Mouse (Mus musculus) embryonic facial prominence, embryonic 13.5 days (tissue): ENCODE results near the gene Slc22a14. TPM values are rescaled to one million over a fixed set of nuclear protein-coding genes. Genes with fewer than 3 reads are reported as not detected.

ENCODE experiments used
- polyA plus RNA-seq: library from polyadenylated mRNA; unstranded; fragments of >200 nt; fragmentation: Nextera tagmentation; extraction: Ambion mirVana; gene quantifications from 2 replicates; pipeline ENCODE4 v1.2.1, GENCODE M21; 2015

Slc22a14 gene
- polyA plus RNA-seq, 1 experiment from 2014 or later = not detected

Other genes starting within 250 kb of the Slc22a14 start
- 3.1 and 3.8 TPM in 2 replicates for gene Acaa1b, start 208.5 kb downstream of the Slc22a14 start, polyA plus RNA-seq
- not detected in 2 replicates for gene Gm47289, start 206.4 kb downstream of the Slc22a14 start, polyA plus RNA-seq
- not detected in 2 replicates for gene Slc22a13, start 156.5 kb downstream of the Slc22a14 start, polyA plus RNA-seq
- 11.2 and 11.7 TPM in 2 replicates for gene Oxsr1, start 43.1 kb downstream of the Slc22a14 start, polyA plus RNA-seq
- gene Acaa1a, start 25.9 kb downstream of the Slc22a14 start, polyA plus RNA-seq = 94.4 and 96.7 TPM in 2 replicates
- 17.7 and 18.2 TPM in 2 replicates for gene Myd88, start 24.1 kb downstream of the Slc22a14 start, polyA plus RNA-seq
- gene Xylb, start 8.2 kb downstream of the Slc22a14 start, polyA plus RNA-seq = 5.3 and 7.2 TPM in 2 replicates
- gene Acvr2b, start 36.6 kb upstream of the Slc22a14 start, polyA plus RNA-seq = 18.0 and 18.7 TPM in 2 replicates
- 41.4 and 43.8 TPM in 2 replicates for gene Exog, start 79.4 kb upstream of the Slc22a14 start, polyA plus RNA-seq
- 0.42 and 0.87 TPM in 2 replicates for gene Scn5a, start 213.5 kb upstream of the Slc22a14 start, polyA plus RNA-seq